Mouse (Mus musculus): Measurements from ENCODE around the gene Obp2a. TPM values are rescaled to one million over a fixed set of nuclear protein-coding genes. Genes with fewer than 3 reads are reported as not detected.
A peak's percentile ranks its signal among the peaks of the same experiment; 100 is the strongest.
"Not testable (repeated sequence)": the region's sequence is repeated elsewhere in the genome, so short reads cannot be mapped to it uniquely, and the experiment has no call there.

Gene Obp2a
- total RNA-seq (2014; rRNA removed) (not detected in 2 replicates), polyA plus RNA-seq (2012; rRNA removed) (not detected in 2 replicates)

DNA sequence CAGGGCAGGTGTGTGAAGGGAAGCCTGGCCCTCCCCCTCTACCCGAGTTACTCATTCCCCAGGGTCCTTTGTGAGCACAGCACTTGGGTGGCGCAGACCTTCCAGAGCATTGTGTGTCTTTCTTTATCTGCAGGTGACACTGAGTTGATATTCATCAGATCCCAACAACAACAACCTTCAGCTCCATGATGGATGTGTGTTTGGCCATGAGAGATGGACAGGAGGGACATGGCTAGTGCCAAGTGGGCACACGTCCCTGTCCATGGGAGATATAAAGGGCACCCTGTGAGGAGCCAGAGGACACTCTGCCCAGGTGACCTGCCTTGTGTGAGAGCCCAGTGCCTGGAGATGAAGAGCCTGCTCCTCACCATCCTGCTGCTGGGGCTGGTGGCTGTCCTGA, at the start of gene Obp2a:
TSS of gene Obp2a (plus strand) at position 301 of the 400 bp plus-strand sequence.
- not testable (repeated sequence) for DNase-seq (ENCODE audit: extremely low read depth, low read depth, low spot score); H3K4me3 ChIP-seq (ENCODE audit: insufficient read depth, low read depth, low read length); H3K27ac ChIP-seq (replicated peaks; ENCODE audit: insufficient read depth, low read depth, low read length); H3K79me2 ChIP-seq (ENCODE audit: control insufficient read depth, insufficient read depth, low read length); H3K4me1 ChIP-seq (ENCODE audit: control insufficient read depth, insufficient read depth, low read length); H3K27me3 ChIP-seq (ENCODE audit: control insufficient read depth, insufficient read depth, low read length); H3K9ac ChIP-seq (ENCODE audit: low read depth, low read length); H3K36me3 ChIP-seq (ENCODE audit: control insufficient read depth, insufficient read depth, low read length)
- 81% methylated on average over 3 of the region's 3 CpGs for WGBS

DNA sequence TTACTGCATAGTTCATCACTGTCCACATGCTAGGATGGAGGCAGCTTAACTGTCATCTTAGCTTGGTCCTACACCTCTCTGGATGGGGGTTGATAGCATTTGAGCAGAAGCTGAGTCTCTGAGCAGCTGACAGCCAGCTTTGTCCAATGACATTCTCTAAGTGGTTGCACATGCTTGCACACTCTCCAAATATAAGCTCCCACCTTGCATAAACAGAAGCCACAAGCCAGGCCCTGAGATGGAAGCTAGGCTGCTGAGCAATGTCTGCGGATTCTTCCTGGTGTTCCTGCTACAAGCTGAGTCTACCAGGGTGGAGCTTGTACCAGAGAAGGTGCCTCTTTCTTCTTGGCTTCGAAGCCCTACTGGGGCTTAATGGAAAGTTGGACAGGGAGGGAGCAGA, 46.9 kb upstream of the Obp2a start, which contains the start of gene Lcn8:
TSS of gene Lcn8 (plus strand) at position 219 of the 400 bp plus-strand sequence.
- no peak for DNase-seq (ENCODE audit: extremely low read depth, low read depth, low spot score)
- Histone ChIP-seq H3K9ac (ENCODE audit: low read depth, low read length) (no peak within 1 kb of the TSS), H3K4me3 (ENCODE audit: insufficient read depth, low read depth, low read length) (no peak within 1 kb of the TSS), H3K27me3 (ENCODE audit: control insufficient read depth, insufficient read depth, low read length) (no peaks in the 10 kb centered on the region), H3K4me1 (ENCODE audit: control insufficient read depth, insufficient read depth, low read length) (no peaks in the 10 kb centered on the region), H3K36me3 (ENCODE audit: control insufficient read depth, insufficient read depth, low read length) (no peaks in the 10 kb centered on the region), H3K79me2 (ENCODE audit: control insufficient read depth, insufficient read depth, low read length) (no peaks in the 10 kb centered on the region), H3K27ac (replicated peaks; ENCODE audit: insufficient read depth, low read depth, low read length) (no peak within 1 kb of the TSS)
- TF ChIP-seq POLR2A (IDR thresholded peaks at IDR 0.05; ENCODE audit: extremely low read depth, insufficient read depth, low read length), result no peak
- TF ChIP-seq CTCF (IDR thresholded peaks at IDR 0.05; ENCODE audit: low read depth, low read length), result no peak
- WGBS, result 73% methylated on average over 2 of the region's 2 CpGs

DNA sequence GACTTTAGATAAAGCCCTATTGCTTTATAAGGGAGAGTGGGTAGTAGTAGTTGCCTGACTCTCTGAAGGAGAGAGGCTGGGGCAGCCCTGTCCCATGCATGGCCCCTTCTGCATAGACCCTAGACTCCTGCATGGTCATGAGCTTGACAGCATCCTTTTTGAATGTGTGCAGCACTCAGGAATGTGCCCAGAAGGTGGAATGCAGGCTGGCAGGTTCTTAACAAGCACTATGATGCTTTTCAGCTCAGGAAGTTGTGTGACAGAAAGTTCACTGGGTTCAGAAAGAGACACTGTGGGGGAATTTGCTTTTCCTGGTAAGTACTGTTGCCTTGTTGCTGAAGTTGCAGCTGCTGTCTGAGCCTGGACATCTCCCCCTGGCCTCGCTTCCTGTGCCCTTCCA, 45.3 kb upstream of the Obp2a start:
- WGBS, result 72% methylated on average over 1 of the region's 1 CpGs
- no peak overlapping the region for H3K27ac ChIP-seq (replicated peaks; ENCODE audit: insufficient read depth, low read depth, low read length)
- TF ChIP-seq POLR2A (IDR thresholded peaks at IDR 0.05; ENCODE audit: extremely low read depth, insufficient read depth, low read length) (no peak), CTCF (IDR thresholded peaks at IDR 0.05; ENCODE audit: low read depth, low read length) (no peak)

DNA sequence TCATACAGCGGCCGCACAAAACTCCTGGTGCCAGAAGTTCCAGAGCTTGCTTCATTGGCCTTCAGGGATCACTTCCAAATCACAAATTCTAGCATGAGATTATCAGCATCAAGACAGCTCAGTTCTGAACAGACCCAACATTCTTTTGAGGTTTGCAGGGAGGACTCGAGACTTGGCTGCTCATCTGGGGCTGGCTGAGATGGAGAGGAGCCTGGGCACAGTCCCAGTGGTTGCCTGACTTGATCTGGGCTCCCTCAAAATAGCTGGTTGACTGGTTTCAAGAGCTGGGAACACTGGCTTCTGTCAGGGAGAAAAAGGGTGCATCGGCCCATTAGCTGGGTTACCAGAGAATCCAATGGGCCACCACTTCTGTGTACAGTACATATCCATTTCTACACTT, 43.2 kb upstream of the Obp2a start:
- peak; percentile 16 for DNase-seq (ENCODE audit: extremely low read depth, low read depth, low spot score)
- 82% methylated on average over 4 of the region's 4 CpGs for WGBS
- TF ChIP-seq POLR2A (IDR thresholded peaks at IDR 0.05; ENCODE audit: extremely low read depth, insufficient read depth, low read length) (no peak), CTCF (IDR thresholded peaks at IDR 0.05; ENCODE audit: low read depth, low read length) (no peak)
- no peaks in the 10 kb centered on the region for H3K79me2 ChIP-seq (ENCODE audit: control insufficient read depth, insufficient read depth, low read length)
- no peaks in the 10 kb centered on the region for H3K27me3 ChIP-seq (ENCODE audit: control insufficient read depth, insufficient read depth, low read length)
- 0 out of 2 replicates have a peak, but pooled peaks cover 3% of the 10 kb centered on the region for H3K4me1 ChIP-seq (ENCODE audit: control insufficient read depth, insufficient read depth, low read length)
- H3K27ac ChIP-seq (replicated peaks; ENCODE audit: insufficient read depth, low read depth, low read length), result no peak overlapping the region
- no peaks in the 10 kb centered on the region for H3K36me3 ChIP-seq (ENCODE audit: control insufficient read depth, insufficient read depth, low read length)
- no peak overlapping the region for H3K4me3 ChIP-seq (ENCODE audit: insufficient read depth, low read depth, low read length)
- H3K9ac ChIP-seq (ENCODE audit: low read depth, low read length), result no peak overlapping the region

More for the DNA sequence above, 45.3 kb upstream of the Obp2a start:
- H3K36me3 ChIP-seq (ENCODE audit: control insufficient read depth, insufficient read depth, low read length), result no peaks in the 10 kb centered on the region
- no peak overlapping the region for H3K4me3 ChIP-seq (ENCODE audit: insufficient read depth, low read depth, low read length)
- H3K4me1 ChIP-seq (ENCODE audit: control insufficient read depth, insufficient read depth, low read length), result 0 out of 2 replicates have a peak, but pooled peaks cover 3% of the 10 kb centered on the region
- no peak for DNase-seq (ENCODE audit: extremely low read depth, low read depth, low spot score)
- H3K27me3 ChIP-seq (ENCODE audit: control insufficient read depth, insufficient read depth, low read length), result no peaks in the 10 kb centered on the region
- H3K9ac ChIP-seq (ENCODE audit: low read depth, low read length), result no peak overlapping the region
- no peaks in the 10 kb centered on the region for H3K79me2 ChIP-seq (ENCODE audit: control insufficient read depth, insufficient read depth, low read length)

DNA sequence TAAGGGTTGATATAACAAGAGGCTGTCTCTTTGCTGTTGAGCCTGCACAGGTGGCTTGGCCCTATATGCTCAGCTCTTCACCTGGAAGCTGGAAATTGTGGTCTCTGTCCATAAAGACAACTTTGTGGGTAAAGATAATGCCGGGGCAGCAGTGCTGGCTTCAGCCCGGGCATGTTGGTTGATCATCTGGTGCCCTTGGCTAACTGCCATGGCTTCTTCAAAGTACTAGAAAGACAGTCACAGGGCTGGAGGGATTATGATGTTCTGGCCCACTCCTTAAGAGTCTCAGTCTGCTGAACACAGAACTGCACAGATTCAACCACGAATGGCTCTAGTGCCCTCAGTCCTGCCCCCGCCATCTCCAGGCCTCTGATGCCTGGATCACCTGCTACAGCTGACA, 42.6 kb upstream of the Obp2a start:
- peak; percentile 17 for DNase-seq (ENCODE audit: extremely low read depth, low read depth, low spot score)
- WGBS, result 60% methylated on average over 4 of the region's 4 CpGs

DNA sequence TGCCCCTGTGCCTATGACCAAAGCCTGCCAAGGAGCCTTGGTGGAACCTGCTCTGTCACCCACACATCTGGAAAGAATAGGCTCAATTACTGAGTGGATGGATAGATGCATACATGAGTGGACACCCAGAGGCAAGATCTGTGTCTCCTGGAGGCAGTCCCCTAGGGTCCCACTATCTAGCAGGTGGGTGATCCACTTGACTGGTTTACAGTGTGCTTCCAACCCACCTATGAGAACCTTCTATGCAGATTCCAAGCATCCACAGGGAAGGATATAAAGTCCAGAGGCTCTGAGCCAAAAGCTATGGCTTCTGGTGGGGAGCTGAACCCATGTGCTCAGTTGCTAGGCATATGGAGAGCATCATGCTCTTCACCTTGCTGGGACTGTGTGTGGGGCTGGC, 42.2 kb upstream of the Obp2a start, which contains the start of gene Lcn5:
TSS of gene Lcn5 (plus strand) at position 301 of the 400 bp plus-strand sequence.
- no peaks in the 10 kb centered on the region for H3K36me3 ChIP-seq (ENCODE audit: control insufficient read depth, insufficient read depth, low read length)
- H3K9ac ChIP-seq (ENCODE audit: low read depth, low read length), result no peak within 1 kb of the TSS
- no peaks in the 10 kb centered on the region for H3K79me2 ChIP-seq (ENCODE audit: control insufficient read depth, insufficient read depth, low read length)
- H3K4me3 ChIP-seq (ENCODE audit: insufficient read depth, low read depth, low read length), result no peak within 1 kb of the TSS
- 0 out of 2 replicates have a peak, but pooled peaks cover 3% of the 10 kb centered on the region for H3K4me1 ChIP-seq (ENCODE audit: control insufficient read depth, insufficient read depth, low read length)
- DNase-seq (ENCODE audit: extremely low read depth, low read depth, low spot score), result no peak
- H3K27me3 ChIP-seq (ENCODE audit: control insufficient read depth, insufficient read depth, low read length), result no peaks in the 10 kb centered on the region
- TF ChIP-seq POLR2A (IDR thresholded peaks at IDR 0.05; ENCODE audit: extremely low read depth, insufficient read depth, low read length), result no peak
- TF ChIP-seq CTCF (IDR thresholded peaks at IDR 0.05; ENCODE audit: low read depth, low read length), result no peak
- H3K27ac ChIP-seq (replicated peaks; ENCODE audit: insufficient read depth, low read depth, low read length), result no peak within 1 kb of the TSS

More for the DNA sequence above, 42.6 kb upstream of the Obp2a start:
- Histone ChIP-seq H3K9ac (ENCODE audit: low read depth, low read length) (no peak overlapping the region), H3K36me3 (ENCODE audit: control insufficient read depth, insufficient read depth, low read length) (no peaks in the 10 kb centered on the region), H3K27ac (replicated peaks; ENCODE audit: insufficient read depth, low read depth, low read length) (no peak overlapping the region), H3K79me2 (ENCODE audit: control insufficient read depth, insufficient read depth, low read length) (no peaks in the 10 kb centered on the region), H3K4me1 (ENCODE audit: control insufficient read depth, insufficient read depth, low read length) (0 out of 2 replicates have a peak, but pooled peaks cover 3% of the 10 kb centered on the region), H3K27me3 (ENCODE audit: control insufficient read depth, insufficient read depth, low read length) (no peaks in the 10 kb centered on the region), H3K4me3 (ENCODE audit: insufficient read depth, low read depth, low read length) (no peak overlapping the region)
- TF ChIP-seq POLR2A (IDR thresholded peaks at IDR 0.05; ENCODE audit: extremely low read depth, insufficient read depth, low read length) (no peak), CTCF (IDR thresholded peaks at IDR 0.05; ENCODE audit: low read depth, low read length) (no peak)
